Mouse (Mus musculus): ENCODE data around the gene Itgav.

Gene Itgav

GRCm38 (mm10) chr2:83814009-83814408, 89.8 kb downstream of the Itgav start:
- DNase-seq (ENCODE audit: low spot score in 2 of 2), result peak; percentile 47 to 72

- DNase-seq (ENCODE audit: low spot score in 2 of 2), result no peak
Observed at GRCm38 (mm10) chr2:83816147-83816546, 92.0 kb downstream of the Itgav start.

- DNase-seq (ENCODE audit: low spot score in 2 of 2), result no peak
Observed at GRCm38 (mm10) chr2:83825161-83825560, 101.0 kb downstream of the Itgav start.

- no peak for DNase-seq (ENCODE audit: low spot score in 2 of 2)
Observed at GRCm38 (mm10) chr2:83828895-83829539, 104.8 kb downstream of the Itgav start.

DNA sequence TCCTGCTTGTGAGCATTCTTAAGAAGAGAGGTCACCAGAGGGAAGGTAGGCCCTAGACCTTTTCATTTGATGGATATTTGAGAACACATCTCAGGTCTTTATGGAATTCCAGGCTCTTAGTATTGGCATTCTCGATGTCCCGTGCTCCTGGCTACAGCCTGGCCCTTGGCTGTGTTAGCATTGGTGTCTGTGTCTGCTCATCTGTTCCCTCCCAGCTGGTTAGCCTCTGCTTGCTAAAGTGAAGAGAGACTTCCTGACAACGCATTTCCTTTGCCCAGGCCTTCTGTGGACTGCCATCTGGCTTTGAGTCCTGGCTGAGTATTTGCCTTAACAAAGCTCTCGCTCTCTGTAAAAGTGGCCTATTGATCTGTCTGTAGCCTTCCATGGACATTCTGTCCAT, 108.7 kb downstream of the Itgav start:
- DNase-seq (ENCODE audit: low spot score in 2 of 2), result no peak

DNA sequence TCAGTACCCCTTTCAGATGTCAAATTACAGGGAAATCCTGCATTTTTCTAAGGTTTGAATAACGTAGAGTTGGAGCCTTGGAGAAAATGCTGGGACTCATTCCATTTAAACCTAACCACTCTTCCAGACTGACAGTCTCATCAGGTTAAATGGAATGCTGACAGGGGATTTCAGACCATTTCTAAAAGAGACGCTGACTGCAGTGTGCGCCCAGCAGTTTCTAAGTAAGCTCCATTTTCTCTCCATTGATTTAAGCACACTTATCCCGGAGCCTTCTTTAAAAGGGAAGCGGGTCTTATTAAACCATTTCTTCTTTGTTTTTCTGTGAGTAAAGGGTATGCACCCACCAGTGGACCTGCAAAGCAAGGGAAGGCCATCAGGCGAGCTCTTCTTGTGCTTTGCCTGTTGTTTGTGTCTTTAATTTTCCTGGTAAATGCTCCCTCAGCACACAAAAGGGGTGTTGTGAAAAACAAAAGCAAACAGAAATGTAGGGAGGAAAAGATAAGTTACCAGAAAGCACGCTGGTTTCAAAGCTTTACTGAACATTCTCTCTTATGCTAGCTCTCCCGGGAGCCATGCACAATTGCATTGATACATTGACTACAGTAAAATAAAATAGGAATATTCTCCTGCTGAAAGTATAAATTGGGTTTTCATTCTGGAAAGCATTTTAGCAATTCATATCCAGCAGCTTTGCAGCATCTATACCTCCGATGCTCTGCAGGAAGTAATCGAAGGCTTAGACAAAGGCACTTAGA, 111.3 kb downstream of the Itgav start:
- DNase-seq (ENCODE audit: low spot score in 2 of 2), result no peak

DNA sequence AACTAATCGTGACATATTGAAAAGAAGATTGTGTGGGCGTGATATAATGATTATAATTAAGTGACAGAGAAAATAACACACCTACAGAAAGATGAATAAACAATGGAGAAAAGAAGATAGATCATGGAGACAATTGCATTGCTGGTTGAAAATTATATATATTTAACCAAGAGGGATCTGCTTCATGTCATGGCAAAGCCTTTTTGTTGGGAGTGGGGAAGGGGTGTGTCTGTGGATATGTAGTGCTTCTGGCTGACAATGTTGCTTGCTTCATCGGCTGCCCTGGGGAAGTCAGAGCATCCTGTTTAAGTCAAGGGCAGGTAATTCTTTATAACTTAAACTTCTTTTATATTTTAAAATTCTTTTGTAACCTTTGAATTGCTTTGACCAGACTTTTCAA, 124.3 kb downstream of the Itgav start:
- DNase-seq (ENCODE audit: low spot score in 2 of 2), result no peak

DNA sequence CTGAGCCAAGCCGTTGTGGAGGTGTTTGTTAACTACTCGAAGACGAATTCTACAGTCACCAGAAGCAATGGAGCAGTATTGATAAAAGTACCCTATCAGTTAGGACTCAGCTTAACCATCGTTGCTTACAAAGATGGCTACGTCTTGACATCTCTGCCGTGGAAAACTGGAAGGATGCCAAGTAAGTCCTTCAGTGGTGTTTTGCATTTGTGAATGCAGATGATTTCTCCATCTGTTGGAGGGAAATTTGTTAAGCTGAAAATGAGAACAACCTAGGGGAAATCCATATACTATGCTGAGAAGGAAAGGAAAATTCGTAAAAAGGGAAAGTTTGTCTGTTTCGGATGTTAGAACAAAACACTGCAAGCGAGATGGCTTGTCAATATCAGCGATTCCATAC, 129.2 kb downstream of the Itgav start:
- DNase-seq (ENCODE audit: low spot score in 2 of 2), result no peak

DNA sequence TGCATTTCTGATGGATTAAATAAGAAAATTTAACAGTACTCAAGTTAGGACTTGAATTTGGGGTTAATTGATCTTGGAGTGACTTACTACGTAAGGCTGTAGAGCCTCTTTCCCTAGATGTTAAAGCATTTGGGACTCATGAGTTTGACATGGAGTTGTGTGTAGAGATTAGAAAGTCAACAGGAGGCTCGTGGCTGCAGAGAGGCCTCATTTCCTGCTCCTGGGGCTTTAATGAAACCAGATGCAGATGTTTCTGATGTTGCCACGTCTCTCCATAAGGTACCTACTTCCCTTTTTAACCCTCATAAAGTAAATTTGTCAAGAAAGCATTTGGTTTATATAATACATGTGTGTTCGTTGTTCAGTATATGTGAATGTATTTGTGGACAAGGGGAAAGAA, 132.0 kb downstream of the Itgav start:
- DNase-seq (ENCODE audit: low spot score in 2 of 2), result no peak
